Mouse (Mus musculus) MEL (cell line): ENCODE measurements around the gene Poldip3. TPM values are rescaled to one million over a fixed set of nuclear protein-coding genes. Genes with fewer than 3 reads are reported as not detected.
"Not testable (repeated sequence)": the region's sequence is repeated elsewhere in the genome, so short reads cannot be mapped to it uniquely, and the experiment has no call there.

ENCODE experiments used
- DNase-seq: peaks from one replicate; pipeline ENCODE4 v3.0.0; 2011; ENCODE audit warnings: low read depth, low spot score
- H3K27ac ChIP-seq: 2 replicates; pipeline ENCODE4 v1.5.1; 2012; ENCODE audit warnings: low read depth, mild to moderate bottlenecking, control low read depth, low read length, moderate library complexity; ENCODE audit not compliant: control insufficient read depth
- H3K27me3 ChIP-seq, 2 experiments: fragments of 150-350 bp in 1 of 2; sonication (generic) in 1 of 2; 2 replicates each; pipeline ENCODE4 v1.6.1; 2012; ENCODE audit warnings: low read length in 2 of 2, mild to moderate bottlenecking in 2 of 2, improper control_type of control experiment in 1 of 2, moderate library complexity in 1 of 2; ENCODE audit not compliant: insufficient read depth in 2 of 2, control insufficient read depth in 1 of 2
- H3K36me3 ChIP-seq, 2 experiments: 2 replicates each; pipeline ENCODE4 v1.6.1; 2012 to 2014; ENCODE audit warnings: low read length in 2 of 2, improper control_type of control experiment in 1 of 2, inconsistent platforms in 1 of 2, mild to moderate bottlenecking in 1 of 2; ENCODE audit not compliant: insufficient read depth in 2 of 2, control insufficient read depth in 1 of 2
- H3K4me1 ChIP-seq, 2 experiments: fragments of 150-350 bp in 1 of 2; sonication (generic) in 1 of 2; 2 replicates each; pipeline ENCODE4 v1.6.1; 2012; ENCODE audit warnings: low read length in 2 of 2, improper control_type of control experiment in 1 of 2, mild to moderate bottlenecking in 1 of 2; ENCODE audit not compliant: insufficient read depth in 2 of 2, control insufficient read depth in 1 of 2
- H3K4me3 ChIP-seq, 2 experiments: fragments of 150-350 bp in 1 of 2; sonication (generic) in 1 of 2; 2 replicates each; pipeline ENCODE4 v1.5.1; 2012; ENCODE audit warnings: low read depth in 2 of 2, low read length in 2 of 2, mild to moderate bottlenecking in 2 of 2, moderate library complexity in 2 of 2, control low read depth in 1 of 2, improper control_type of control experiment in 1 of 2; ENCODE audit not compliant: control insufficient read depth in 1 of 2, insufficient read depth in 1 of 2
- H3K79me2 ChIP-seq: 2 replicates; pipeline ENCODE4 v1.6.1; 2012; ENCODE audit warnings: mild to moderate bottlenecking, low read length, moderate library complexity; ENCODE audit not compliant: control insufficient read depth, poor library complexity, insufficient read depth
- H3K9ac ChIP-seq: 2 replicates; pipeline ENCODE4 v1.6.1; 2012; ENCODE audit warnings: low read depth, mild to moderate bottlenecking, control low read depth, low read length, moderate library complexity; ENCODE audit not compliant: control insufficient read depth, poor library complexity, severe bottlenecking
- H3K9me3 ChIP-seq: fragments of 150-350 bp; sonication (generic); replicated peaks from 2 replicates; pipeline ENCODE4 v1.6.1; 2012; ENCODE audit warnings: mild to moderate bottlenecking, low read length, improper control_type of control experiment, moderate library complexity; ENCODE audit not compliant: insufficient read depth
- CHD1 ChIP-seq: IDR thresholded peaks from 2 replicates; pipeline ENCODE4 v1.6.1; 2012; ENCODE audit warnings: low read depth, mild to moderate bottlenecking, inconsistent platforms, low read length, improper control_type of control experiment
- CTCF ChIP-seq, 3 experiments: IDR thresholded peaks in 2 of 3; conservative IDR thresholded peaks in 1 of 3; 2 replicates each; pipeline ENCODE4 v1.5.1; 2011 to 2012; ENCODE audit warnings: low read length in 3 of 3, low read depth in 2 of 3, mild to moderate bottlenecking in 2 of 3, improper control_type of control experiment in 1 of 3, inconsistent platforms in 1 of 3, mixed read lengths in 1 of 3, moderate library complexity in 1 of 3; ENCODE audit not compliant: control insufficient read depth in 1 of 3, insufficient read depth in 1 of 3, poor library complexity in 1 of 3, severe bottlenecking in 1 of 3
- E2F4 ChIP-seq: IDR thresholded peaks from 2 replicates; pipeline ENCODE4 v1.6.1; 2011; ENCODE audit warnings: low read depth, low read length, improper control_type of control experiment, borderline replicate concordance
- ELF1 ChIP-seq: IDR thresholded peaks from 2 replicates; pipeline ENCODE4 v1.6.1; 2014; ENCODE audit warnings: low read depth, mild to moderate bottlenecking, inconsistent platforms, low read length, improper control_type of control experiment, moderate library complexity
- EP300 ChIP-seq, 2 experiments: IDR thresholded peaks; 2 replicates each; pipeline ENCODE4 v1.6.1; 2011; ENCODE audit warnings: improper control_type of control experiment in 2 of 2, low read length in 2 of 2, low read depth in 1 of 2, mild to moderate bottlenecking in 1 of 2
- ETS1 ChIP-seq: IDR thresholded peaks from 2 replicates; pipeline ENCODE4 v1.6.1; 2012; ENCODE audit warnings: low read depth, mild to moderate bottlenecking, inconsistent platforms, low read length, improper control_type of control experiment, moderate library complexity
- GABPA ChIP-seq: IDR thresholded peaks from 2 replicates; pipeline ENCODE4 v1.6.1; 2012; ENCODE audit warnings: low read depth, mild to moderate bottlenecking, inconsistent platforms, low read length, improper control_type of control experiment, moderate library complexity
- GATA1 ChIP-seq: IDR thresholded peaks from 2 replicates; pipeline ENCODE4 v1.6.1; 2011; ENCODE audit warnings: low read depth, low read length, improper control_type of control experiment
- JUND ChIP-seq: IDR thresholded peaks from 2 replicates; pipeline ENCODE4 v1.6.1; 2011; ENCODE audit warnings: low read depth, mild to moderate bottlenecking, improper control_type of control experiment, low read length
- MAFK ChIP-seq: IDR thresholded peaks from 2 replicates; pipeline ENCODE4 v1.6.1; 2011; ENCODE audit warnings: low read depth, mild to moderate bottlenecking, low read length, improper control_type of control experiment, borderline replicate concordance
- MAX ChIP-seq: IDR thresholded peaks from 2 replicates; pipeline ENCODE4 v1.6.1; 2011; ENCODE audit warnings: low read length, improper control_type of control experiment
- MXI1 ChIP-seq: IDR thresholded peaks from 2 replicates; pipeline ENCODE4 v1.6.1; 2011; ENCODE audit warnings: mild to moderate bottlenecking, low read depth, low read length, improper control_type of control experiment
- POLR2AphosphoS5 ChIP-seq: IDR thresholded peaks from 2 replicates; pipeline ENCODE4 v1.6.1; 2012; ENCODE audit warnings: low read depth, borderline replicate concordance, mild to moderate bottlenecking, inconsistent platforms, low read length, moderate library complexity, mixed read lengths
- RAD21 ChIP-seq: IDR thresholded peaks from 2 replicates; pipeline ENCODE4 v1.6.1; 2011; ENCODE audit warnings: mild to moderate bottlenecking, low read depth, low read length, improper control_type of control experiment
- SIN3A ChIP-seq: IDR thresholded peaks from 2 replicates; pipeline ENCODE4 v1.6.1; 2012; ENCODE audit warnings: low read length, improper control_type of control experiment, inconsistent platforms
- TAL1 ChIP-seq: IDR thresholded peaks from 2 replicates; pipeline ENCODE4 v1.6.1; 2012; ENCODE audit warnings: mild to moderate bottlenecking, inconsistent platforms, low read length, moderate library complexity, mixed read lengths
- TCF12 ChIP-seq: IDR thresholded peaks from 2 replicates; pipeline ENCODE4 v1.6.1; 2014; ENCODE audit warnings: low read depth, mild to moderate bottlenecking, inconsistent platforms, low read length, improper control_type of control experiment, moderate library complexity
- UBTF ChIP-seq: IDR thresholded peaks from 2 replicates; pipeline ENCODE4 v1.6.1; 2012; ENCODE audit warnings: low read depth, mild to moderate bottlenecking, inconsistent platforms, low read length, improper control_type of control experiment, moderate library complexity, borderline replicate concordance; ENCODE audit not compliant: insufficient read depth
- USF1 ChIP-seq: IDR thresholded peaks from 2 replicates; pipeline ENCODE4 v1.6.1; 2014; ENCODE audit warnings: low read depth, mild to moderate bottlenecking, inconsistent platforms, low read length, improper control_type of control experiment, moderate library complexity
- USF2 ChIP-seq, 2 experiments: IDR thresholded peaks; 2 replicates each; pipeline ENCODE4 v1.6.1; 2011 to 2012; ENCODE audit warnings: improper control_type of control experiment in 2 of 2, low read length in 2 of 2, borderline replicate concordance in 1 of 2, inconsistent platforms in 1 of 2, low read depth in 1 of 2, mild to moderate bottlenecking in 1 of 2; ENCODE audit not compliant: insufficient read depth in 1 of 2
- polyA plus RNA-seq, 2 experiments: library from polyadenylated mRNA; stranded (reverse) in 1 of 2; unstranded in 1 of 2; fragments of >175 nt in 1 of 2; fragments of >200 nt in 1 of 2; gene quantifications; 2 replicates each; pipeline versions ENCODE4 v1.2.1 to v1.2.4; 2012; ENCODE audit warnings: low replicate concordance in 2 of 2, low read depth in 1 of 2; ENCODE audit not compliant: insufficient read length in 2 of 2, insufficient read depth in 1 of 2, missing spikeins in 1 of 2
- total RNA-seq: library from RNA; depleted of rRNA; stranded (reverse); fragments of 300-350 nt; gene quantifications from 2 replicates; pipeline ENCODE4 v1.2.3, GENCODE M21; 2012

The Poldip3 gene
- total and polyA plus RNA-seq, 3 experiments, result 113 to 123 TPM; not detected in 1

GRCm38 (mm10) chr15:83134671-83135070, 14.5 kb downstream of the Poldip3 start:
- TF ChIP-seq E2F4, result no peak
- TF ChIP-seq POLR2AphosphoS5, result no peak
- no peak for TF ChIP-seq USF2 (IDR thresholded peaks at IDR 0.05; ENCODE audit: borderline replicate concordance in 1 of 2, insufficient read depth in 1 of 2, low read depth in 1 of 2, low read length in 2 of 2)
- no peak for TF ChIP-seq MXI1
- TF ChIP-seq MAX, result no peak
- no peak for TF ChIP-seq JUND
- no peak for TF ChIP-seq EP300 (IDR thresholded peaks at IDR 0.05; ENCODE audit: low read depth in 1 of 2, low read length in 2 of 2)
- no peak for TF ChIP-seq MAFK
- no peak for TF ChIP-seq TAL1
- no peak for TF ChIP-seq RAD21
- no peak for TF ChIP-seq CTCF (IDR thresholded peaks at IDR 0.05 in 2 of 3, conservative IDR thresholded peaks at IDR 0.05 in 1 of 3; ENCODE audit: control insufficient read depth in 1 of 3, insufficient read depth in 1 of 3, low read depth in 2 of 3, low read length in 3 of 3, poor library complexity in 1 of 3, severe bottlenecking in 1 of 3)
- TF ChIP-seq ETS1, result no peak
- no peak for TF ChIP-seq ELF1
- no peak overlapping the region for H3K27ac ChIP-seq
- no peak for DNase-seq
- H3K79me2 ChIP-seq, result peaks cover 5% of the 10 kb centered on the region
- peaks cover 19 to 40% of the 10 kb centered on the region in 2 experiments for H3K36me3 ChIP-seq
- H3K4me3 ChIP-seq, result no peak overlapping the region
- peaks cover 5 to 8% of the 10 kb centered on the region in 2 experiments for H3K4me1 ChIP-seq
- no peaks in the 10 kb centered on the region for H3K9me3 ChIP-seq
- no peaks in the 10 kb centered on the region for H3K27me3 ChIP-seq
- H3K9ac ChIP-seq, result no peak overlapping the region

- peaks cover 0 to 37% of the 10 kb centered on the region in 2 experiments; a peak in 2 of 4 replicates for H3K36me3 ChIP-seq
- H3K4me1 ChIP-seq, result no peaks in the 10 kb centered on the region
- DNase-seq, result no peak
- H3K27ac ChIP-seq, result no peak overlapping the region
- H3K9me3 ChIP-seq, result no peaks in the 10 kb centered on the region
- TF ChIP-seq UBTF, result no peak
- no peak for TF ChIP-seq CHD1
- TF ChIP-seq GABPA, result no peak
- TF ChIP-seq TAL1, result no peak
- no peak for TF ChIP-seq SIN3A
- no peak for TF ChIP-seq TCF12
- no peak for TF ChIP-seq ETS1
- TF ChIP-seq GATA1, result no peak
- TF ChIP-seq USF1, result no peak
- no peak overlapping the region for H3K4me3 ChIP-seq
- H3K27me3 ChIP-seq, result no peaks in the 10 kb centered on the region
- H3K79me2 ChIP-seq, result no peaks in the 10 kb centered on the region
- no peak overlapping the region for H3K9ac ChIP-seq
These were observed 19.5 kb downstream of the Poldip3 start for GRCm38 (mm10) chr15:83129530-83130231.

- not testable (repeated sequence) for H3K9me3 ChIP-seq, H3K9ac ChIP-seq, H3K27ac ChIP-seq, H3K4me3 ChIP-seq, H3K79me2 ChIP-seq, H3K27me3 ChIP-seq, H3K4me1 ChIP-seq, DNase-seq
- H3K36me3 ChIP-seq, result peaks cover 0 to 17% of the 10 kb centered on the region in 2 experiments; a peak in 2 of 4 replicates
These were observed 22.1 kb downstream of the Poldip3 start for GRCm38 (mm10) chr15:83127037-83127436.
